Mouse (Mus musculus) embryonic facial prominence, embryonic 14.5 days (tissue): ENCODE measurements around the gene Hist1h2bm. TPM values are rescaled to one million over a fixed set of nuclear protein-coding genes. Genes with fewer than 3 reads are reported as not detected.
"Not testable (repeated sequence)": the region's sequence is repeated elsewhere in the genome, so short reads cannot be mapped to it uniquely, and the experiment has no call there.

Source experiments
- ATAC-seq: fragments of 200-750 bp; cut with Nextera tagmentation; 2 replicates; pipeline ENCODE4 v1.8.0; 2017; ENCODE audit warnings: low read depth, moderate number of reproducible peaks, moderate TSS enrichment
- DNase-seq: peaks from one replicate; pipeline ENCODE4 v3.0.0-alpha.2; 2015; ENCODE audit warnings: low spot score
- H3K27ac ChIP-seq: fragments of 300-500 bp; sonication (generic); replicated peaks from 2 replicates; pipeline ENCODE4 v1.5.1; 2014; ENCODE audit warnings: low read depth, mild to moderate bottlenecking, low read length, moderate library complexity
- H3K27me3 ChIP-seq: fragments of 300-500 bp; sonication (generic); replicated peaks from 2 replicates; pipeline ENCODE4 v1.6.1; 2014; ENCODE audit warnings: low read length; ENCODE audit not compliant: control insufficient read depth, insufficient read depth
- H3K36me3 ChIP-seq: fragments of 300-500 bp; sonication (generic); 2 replicates; pipeline ENCODE4 v1.6.1; 2014; ENCODE audit warnings: low read length, mixed read lengths; ENCODE audit not compliant: control insufficient read depth, insufficient read depth
- H3K4me1 ChIP-seq: fragments of 300-500 bp; sonication (generic); 2 replicates; pipeline ENCODE4 v1.6.1; 2014; ENCODE audit warnings: antibody characterized with exemption, low read length; ENCODE audit not compliant: control insufficient read depth, insufficient read depth
- H3K4me2 ChIP-seq: fragments of 300-500 bp; sonication (generic); 2 replicates; pipeline ENCODE4 v1.6.1; 2014; ENCODE audit warnings: low read depth, mild to moderate bottlenecking, low read length, moderate library complexity, mixed read lengths
- H3K4me3 ChIP-seq: fragments of 300-500 bp; sonication (generic); 2 replicates; pipeline ENCODE4 v1.5.1; 2014; ENCODE audit warnings: low read depth, mild to moderate bottlenecking, low read length
- H3K9ac ChIP-seq: fragments of 300-500 bp; sonication (generic); 2 replicates; pipeline ENCODE4 v1.6.1; 2014; ENCODE audit warnings: low read depth, mild to moderate bottlenecking, low read length, moderate library complexity, mixed read lengths
- H3K9me3 ChIP-seq: fragments of 300-500 bp; sonication (generic); 2 replicates; pipeline ENCODE4 v1.6.1; 2016; ENCODE audit warnings: low read length; ENCODE audit not compliant: control insufficient read depth
- whole genome bisulfite sequencing: fragments of 180-500 bp; shearing (Covaris S2); extraction: QIAGEN DNeasy Blood & Tissue Kit; methylation state at CpG from one replicate; pipeline ENCODE4 v1.1.7; 2014; 5-methylcytosine and 5-hydroxymethylcytosine counted together
- polyA plus RNA-seq: library from polyadenylated mRNA; unstranded; fragments of >200 nt; fragmentation: Nextera tagmentation; extraction: Ambion mirVana; gene quantifications from 2 replicates; pipeline ENCODE4 v1.2.1, GENCODE M21; 2014

Gene Hist1h2bm
- polyA plus RNA-seq, 1 experiment from 2014 or later = 2.9 TPM

DNA sequence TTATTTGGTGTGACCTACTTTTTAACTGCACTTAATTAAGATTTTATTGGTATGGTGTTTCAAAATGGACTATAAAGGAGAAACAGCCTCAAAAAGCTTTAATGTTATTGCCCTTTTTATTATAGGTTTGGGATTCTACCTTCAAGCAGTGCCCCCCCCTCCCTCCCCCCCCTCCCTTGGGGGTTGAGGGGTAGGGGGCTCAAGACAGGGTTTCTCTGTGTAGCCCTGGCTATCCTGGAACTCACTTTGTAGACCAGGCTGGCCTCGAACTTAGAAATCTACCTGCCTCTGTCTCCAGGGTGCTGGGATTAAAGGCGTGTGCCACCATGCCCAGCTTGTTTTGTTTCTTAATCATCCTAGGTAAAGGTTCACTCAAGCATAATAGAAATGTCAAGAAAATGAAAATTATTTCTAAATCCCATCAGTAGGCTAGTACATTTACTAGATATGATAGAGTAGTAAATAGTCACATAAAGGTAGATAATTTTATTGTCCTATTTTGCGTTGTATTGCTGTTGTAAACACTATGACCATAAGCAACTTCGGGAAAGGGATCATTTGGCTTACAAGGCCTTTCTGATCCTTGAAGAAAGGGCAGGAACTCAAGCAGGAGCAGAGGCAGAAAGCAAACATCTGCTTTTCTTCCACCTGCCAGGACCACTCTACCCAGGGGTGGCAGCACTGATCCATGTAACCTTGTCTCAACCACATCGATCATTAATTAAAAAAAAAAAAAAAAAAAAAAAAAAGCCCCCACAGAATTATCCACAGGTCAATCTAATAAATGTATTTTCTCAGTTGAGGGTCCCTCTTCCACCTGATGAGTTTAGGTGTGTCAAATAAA is 1.4 kb downstream of the Hist1h2bm start:
- DNase-seq (no peak), ATAC-seq (no peak)
- 0 out of 2 replicates have a peak overlapping the region, but pooled peaks have one; percentile 42 for H3K4me3 ChIP-seq
- no peaks in the 10 kb centered on the region for H3K9me3 ChIP-seq
- no peaks in the 10 kb centered on the region for H3K36me3 ChIP-seq
- peaks cover 16% of the 10 kb centered on the region for H3K4me1 ChIP-seq
- H3K9ac ChIP-seq = peak overlapping the region; percentile 62; the same call in 1 of the 2 replicates
- H3K27me3 ChIP-seq = no peaks in the 10 kb centered on the region
- H3K4me2 ChIP-seq = peak overlapping the region; percentile 52
- WGBS = 27% methylated on average over 5 of the region's 5 CpGs
- peak overlapping the region; percentile 86 for H3K27ac ChIP-seq

DNA sequence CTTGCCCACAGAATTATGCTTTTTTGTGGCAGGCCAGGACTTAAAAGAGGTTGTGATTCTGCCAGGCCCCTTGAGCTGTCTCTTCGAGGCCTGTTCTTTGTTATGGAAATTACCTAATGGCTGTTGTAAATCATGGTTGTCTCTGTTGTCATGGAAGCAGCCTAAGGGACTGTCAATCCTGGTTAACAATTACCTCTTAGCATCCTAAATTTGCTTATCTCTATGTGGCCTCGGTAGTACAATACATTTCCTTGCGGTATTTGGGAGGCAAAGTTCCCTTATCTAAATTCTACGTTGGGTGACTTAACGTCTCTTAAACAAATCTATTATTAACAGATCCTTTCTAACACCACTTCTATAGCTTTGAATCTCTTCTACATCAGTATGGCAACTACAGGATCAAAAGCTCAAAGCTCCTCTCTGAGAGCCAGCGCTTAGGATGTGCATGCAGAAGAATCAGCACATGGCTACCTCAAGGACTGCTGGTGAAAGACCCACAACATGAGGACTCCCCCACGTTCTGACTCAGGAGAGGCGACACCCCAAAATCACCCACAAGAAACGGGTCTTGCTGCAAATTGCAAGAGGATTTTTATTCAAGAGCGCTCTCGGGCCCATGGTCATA is 6.2 kb downstream of the Hist1h2bm start:
- H3K9ac ChIP-seq = no peak overlapping the region
- ATAC-seq = no peak
- WGBS = 38% methylated on average over 10 of the region's 11 CpGs

DNA sequence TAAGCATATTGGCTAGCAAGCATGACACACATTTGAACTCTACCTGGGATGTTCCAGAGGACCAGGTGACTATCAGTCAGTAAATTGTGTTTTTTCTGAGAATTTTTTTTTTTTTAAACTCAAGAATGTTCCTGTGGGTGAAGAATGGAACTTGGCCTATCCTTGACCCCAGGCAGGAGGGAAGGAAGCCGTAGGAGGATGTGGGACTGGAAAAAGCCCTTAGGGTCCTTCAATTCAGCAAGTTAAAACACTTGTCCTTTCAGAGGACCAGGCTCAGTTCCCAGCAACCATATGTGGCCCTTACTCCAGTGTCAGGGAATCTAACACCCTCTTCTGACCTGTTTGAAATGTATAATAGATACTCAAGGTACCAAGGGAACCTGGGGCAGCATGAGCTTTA is 7.7 kb downstream of the Hist1h2bm start:
- ATAC-seq = no peak
- H3K9ac ChIP-seq = no peak overlapping the region
- no peaks in the 10 kb centered on the region for H3K9me3 ChIP-seq
- no peaks in the 10 kb centered on the region for H3K27me3 ChIP-seq
- H3K27ac ChIP-seq = no peak overlapping the region
- 45% methylated on average over 1 of the region's 1 CpGs for WGBS
- DNase-seq = no peak
- H3K4me3 ChIP-seq = no peak overlapping the region
- no peaks in the 10 kb centered on the region for H3K36me3 ChIP-seq
- H3K4me1 ChIP-seq = no peaks in the 10 kb centered on the region
- H3K4me2 ChIP-seq = no peak overlapping the region

More for the DNA sequence above, 6.2 kb downstream of the Hist1h2bm start:
- Histone ChIP-seq H3K27ac (no peak overlapping the region), H3K27me3 (no peaks in the 10 kb centered on the region), H3K9me3 (no peaks in the 10 kb centered on the region), H3K4me2 (no peak overlapping the region), H3K4me1 (no peaks in the 10 kb centered on the region), H3K4me3 (no peak overlapping the region), H3K36me3 (no peaks in the 10 kb centered on the region)
- no peak for DNase-seq

- H3K9ac ChIP-seq = 0 out of 2 replicates have a peak overlapping the region, but pooled peaks have one; percentile 66
- 73% methylated on average over 5 of the region's 5 CpGs for WGBS
- ATAC-seq (no peak), DNase-seq (no peak)
- no peak overlapping the region for H3K4me3 ChIP-seq
- H3K9me3 ChIP-seq = no peaks in the 10 kb centered on the region
- H3K36me3 ChIP-seq = no peaks in the 10 kb centered on the region
- H3K27ac ChIP-seq = peak overlapping the region; percentile 92
- H3K4me2 ChIP-seq = peak overlapping the region; percentile 65; the same call in 1 of the 2 replicates
- H3K27me3 ChIP-seq = no peaks in the 10 kb centered on the region
- H3K4me1 ChIP-seq = peaks cover 8% of the 10 kb centered on the region; the same call in 1 of the 2 replicates
Observed at GRCm38 (mm10) chr13:21733466-21733865, 11.6 kb downstream of the Hist1h2bm start.

- H3K27ac ChIP-seq = peak overlapping the region; percentile 92
- H3K36me3 ChIP-seq = no peaks in the 10 kb centered on the region
- DNase-seq (peak; percentile 96), ATAC-seq (peak; percentile 84)
- H3K9me3 ChIP-seq = no peaks in the 10 kb centered on the region
- H3K27me3 ChIP-seq = no peaks in the 10 kb centered on the region
- peaks cover 8% of the 10 kb centered on the region; the same call in 1 of the 2 replicates for H3K4me1 ChIP-seq
- peak overlapping the region; percentile 66 for H3K9ac ChIP-seq
- H3K4me3 ChIP-seq = peak overlapping the region; percentile 55
- WGBS = under 1% methylated on average over 21 of the region's 21 CpGs
- peak overlapping the region; percentile 65 for H3K4me2 ChIP-seq
Observed at GRCm38 (mm10) chr13:21734010-21734905, 12.4 kb downstream of the Hist1h2bm start.

GRCm38 (mm10) chr13:21734906-21735767 is 13.3 kb downstream of the Hist1h2bm start, which contains the start of gene Hist1h4j:
TSS of gene Hist1h4j (plus strand) at chr13:21735064.
- Histone ChIP-seq H3K4me3 (peak within 1 kb of the TSS; percentile 55), H3K27ac (peak within 1 kb of the TSS; percentile 92), H3K9ac (peak within 1 kb of the TSS; percentile 66), H3K4me2 (peak within 1 kb of the TSS; percentile 65)
- not testable (repeated sequence) for H3K27me3 ChIP-seq, H3K9me3 ChIP-seq, H3K4me1 ChIP-seq, H3K36me3 ChIP-seq
- ATAC-seq = peak; percentile 91
- DNase-seq = peak; percentile 94
- under 1% methylated on average over 37 of the region's 56 CpGs for WGBS

- H3K27ac ChIP-seq = no peak overlapping the region
- WGBS = 87% methylated on average over 1 of the region's 1 CpGs
- ATAC-seq = no peak
Observed at GRCm38 (mm10) chr13:21745006-21745405, 23.2 kb downstream of the Hist1h2bm start.

More at GRCm38 (mm10) chr13:21745006-21745405, 23.2 kb downstream of the Hist1h2bm start:
- no peak for DNase-seq
- Histone ChIP-seq H3K27me3 (no peaks in the 10 kb centered on the region), H3K4me3 (no peak overlapping the region), H3K4me2 (no peak overlapping the region), H3K9me3 (no peaks in the 10 kb centered on the region), H3K4me1 (peaks cover 9% of the 10 kb centered on the region), H3K36me3 (no peaks in the 10 kb centered on the region), H3K9ac (no peak overlapping the region)
